Mouse (Mus musculus): ENCODE results near the gene Ints14.

The Ints14 gene

GRCm38 (mm10) chr9:64960117-64960977 lies at the start of gene Ints14:
TSS of gene Ints14 (plus strand) at chr9:64960905.
- peak; percentile 96 for DNase-seq (ENCODE audit: low spot score)

GRCm38 (mm10) chr9:64913406-64913805 lies 47.3 kb upstream of the Ints14 start:
- no peak for DNase-seq (ENCODE audit: low spot score)

GRCm38 (mm10) chr9:64913973-64914372 lies 46.7 kb upstream of the Ints14 start:
- no peak for DNase-seq (ENCODE audit: low spot score)

GRCm38 (mm10) chr9:64914629-64915028 lies 46.1 kb upstream of the Ints14 start:
- no peak for DNase-seq (ENCODE audit: low spot score)

- DNase-seq (ENCODE audit: low spot score): no peak
Measured at GRCm38 (mm10) chr9:64918560-64918959, 42.1 kb upstream of the Ints14 start.

- DNase-seq (ENCODE audit: low spot score): no peak
Measured at GRCm38 (mm10) chr9:64925771-64926170, 34.9 kb upstream of the Ints14 start.

- DNase-seq (ENCODE audit: low spot score): no peak
Measured at GRCm38 (mm10) chr9:64926201-64926991, 34.3 kb upstream of the Ints14 start.

- DNase-seq (ENCODE audit: low spot score): no peak
Measured at GRCm38 (mm10) chr9:64930256-64930655, 30.4 kb upstream of the Ints14 start.

- no peak for DNase-seq (ENCODE audit: low spot score)
Measured at GRCm38 (mm10) chr9:64931751-64932610, 28.7 kb upstream of the Ints14 start.

GRCm38 (mm10) chr9:64934015-64934754 lies 26.5 kb upstream of the Ints14 start:
- no peak for DNase-seq (ENCODE audit: low spot score)

- peak; percentile 45 for DNase-seq (ENCODE audit: low spot score)
Measured at GRCm38 (mm10) chr9:64936508-64936907, 24.2 kb upstream of the Ints14 start.

GRCm38 (mm10) chr9:64937491-64937890 lies 23.2 kb upstream of the Ints14 start:
- DNase-seq (ENCODE audit: low spot score): no peak

- DNase-seq (ENCODE audit: low spot score): no peak
Measured at GRCm38 (mm10) chr9:64938535-64938934, 22.2 kb upstream of the Ints14 start.

GRCm38 (mm10) chr9:64939281-64939680 lies 21.4 kb upstream of the Ints14 start:
- no peak for DNase-seq (ENCODE audit: low spot score)

GRCm38 (mm10) chr9:64939790-64940189 lies 20.9 kb upstream of the Ints14 start:
- no peak for DNase-seq (ENCODE audit: low spot score)

- DNase-seq (ENCODE audit: low spot score): no peak
Measured at GRCm38 (mm10) chr9:64940731-64941346, 19.9 kb upstream of the Ints14 start.

- DNase-seq (ENCODE audit: low spot score): no peak
Measured at GRCm38 (mm10) chr9:64941650-64942049, 19.1 kb upstream of the Ints14 start.

- no peak for DNase-seq (ENCODE audit: low spot score)
Measured at GRCm38 (mm10) chr9:64943997-64944396, 16.7 kb upstream of the Ints14 start.

GRCm38 (mm10) chr9:64947483-64948095 lies 13.1 kb upstream of the Ints14 start:
- DNase-seq (ENCODE audit: low spot score): no peak

- no peak for DNase-seq (ENCODE audit: low spot score)
Measured at GRCm38 (mm10) chr9:64951161-64951657, 9.5 kb upstream of the Ints14 start, which contains the start of gene Slc24a1. TSS of gene Slc24a1 (minus strand) at chr9:64951607.

All from spleen, adult 12 weeks (tissue).